Mouse (Mus musculus): ENCODE measurements around the gene Rpl23. TPM values are rescaled to one million over a fixed set of nuclear protein-coding genes. Genes with fewer than 3 reads are reported as not detected.

The Rpl23 gene
- polyA plus RNA-seq, 1 experiment from 2014 or later, result 585 TPM

DNA sequence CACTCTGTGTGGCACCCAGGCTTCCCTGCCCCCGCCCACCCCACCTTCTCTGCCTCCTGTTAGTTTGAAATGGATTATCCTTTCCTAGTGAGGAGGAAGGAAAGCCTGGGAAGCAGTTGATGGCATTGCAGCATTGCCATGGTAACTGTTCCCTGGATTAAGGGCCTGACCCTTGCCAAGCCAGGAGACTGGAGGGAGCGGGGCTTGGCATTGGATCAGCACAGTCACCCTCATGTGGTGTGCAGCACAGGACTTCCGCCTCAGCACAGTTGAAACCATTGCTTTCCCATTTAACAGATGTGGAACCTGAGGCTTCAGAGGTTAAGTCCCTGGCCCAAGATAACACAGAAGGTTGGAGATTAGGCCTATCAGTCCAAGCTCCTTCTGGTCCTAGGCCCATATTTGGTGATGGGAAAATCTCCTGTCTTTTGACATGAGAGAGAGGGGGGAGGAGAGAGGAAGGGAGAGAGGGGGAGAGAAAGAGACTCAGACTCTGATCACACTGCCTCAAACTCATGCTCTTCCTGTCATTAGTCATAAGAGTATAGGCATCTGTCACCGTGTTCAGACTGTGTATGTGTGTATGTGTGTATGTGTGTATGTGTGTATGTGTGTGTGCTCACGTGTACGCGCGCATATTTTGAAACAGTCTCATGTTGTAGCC lies 39.3 kb upstream of the Rpl23 start:
- Histone ChIP-seq H3K27ac (replicated peaks) (no peak overlapping the region), H3K27me3 (ENCODE audit: control insufficient read depth, insufficient read depth, low read length) (no peaks in the 10 kb centered on the region), H3K4me2 (replicated peaks; ENCODE audit: low read depth) (no peak overlapping the region), H3K9me3 (ENCODE audit: control insufficient read depth, low read length) (no peaks in the 10 kb centered on the region), H3K9ac (ENCODE audit: low read length) (no peak overlapping the region), H3K4me1 (replicated peaks; ENCODE audit: control insufficient read depth, insufficient read depth) (peaks cover 7% of the 10 kb centered on the region), H3K4me3 (ENCODE audit: low read depth, low read length) (no peak overlapping the region), H3K36me3 (ENCODE audit: control insufficient read depth, insufficient read depth, low read length) (peaks cover 14% of the 10 kb centered on the region)
- no peak for TF ChIP-seq EP300 (optimal IDR thresholded peaks at IDR 0.05)
- no peak for TF ChIP-seq CTCF (IDR thresholded peaks at IDR 0.05; ENCODE audit: low read depth)
- 88% methylated on average over 8 of the region's 8 CpGs for WGBS
- DNase-seq (ENCODE audit: low spot score), result no peak
- ATAC-seq (ENCODE audit: low FRiP score, low TSS enrichment), result no peak

DNA sequence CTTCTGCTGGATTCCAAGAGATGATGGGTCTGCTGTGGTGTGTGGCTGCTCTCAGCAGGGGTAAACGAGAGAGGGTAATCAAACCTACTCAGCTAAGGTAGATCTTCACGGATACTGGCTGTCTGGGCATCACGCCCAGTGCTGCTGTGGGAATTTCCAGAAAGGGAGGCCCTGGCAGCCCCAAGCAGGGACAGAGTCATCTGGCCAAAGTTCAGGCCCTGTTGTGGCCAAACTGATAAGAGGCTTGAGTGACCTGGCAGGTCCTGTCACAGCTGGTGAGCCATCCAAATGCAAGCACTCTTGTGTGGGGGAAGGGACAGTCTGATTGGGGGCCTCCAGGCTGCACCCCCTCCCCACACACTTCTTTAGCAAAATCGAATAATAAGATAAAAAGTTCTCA lies 38.6 kb upstream of the Rpl23 start:
- 40% methylated on average over 4 of the region's 4 CpGs for WGBS

DNA sequence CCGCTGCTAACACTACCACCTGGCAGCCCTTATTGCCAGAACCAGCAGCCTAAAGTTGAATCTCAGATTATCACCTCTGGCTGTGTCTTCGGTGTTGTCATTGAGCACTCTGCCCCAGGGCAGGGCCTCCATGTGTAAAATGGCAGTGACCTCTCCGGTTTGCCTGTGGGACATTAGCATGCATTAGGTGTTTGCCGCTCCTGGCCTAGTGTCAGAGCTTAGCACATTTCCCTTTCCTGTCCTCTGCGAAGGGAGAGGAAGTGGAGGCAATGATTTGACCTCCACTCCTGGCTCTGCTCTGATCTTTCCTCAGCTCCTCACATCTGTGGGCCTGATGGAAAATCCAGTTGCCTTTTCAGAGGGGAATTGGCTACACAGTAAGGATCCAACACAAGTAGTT lies 37.7 kb upstream of the Rpl23 start:
- Histone ChIP-seq H3K9ac (ENCODE audit: low read length) (no peak overlapping the region), H3K4me1 (replicated peaks; ENCODE audit: control insufficient read depth, insufficient read depth) (peaks cover 9% of the 10 kb centered on the region), H3K36me3 (ENCODE audit: control insufficient read depth, insufficient read depth, low read length) (peaks cover 7% of the 10 kb centered on the region), H3K4me2 (replicated peaks; ENCODE audit: low read depth) (no peak overlapping the region), H3K27ac (replicated peaks) (no peak overlapping the region), H3K27me3 (ENCODE audit: control insufficient read depth, insufficient read depth, low read length) (no peaks in the 10 kb centered on the region), H3K4me3 (ENCODE audit: low read depth, low read length) (no peak overlapping the region), H3K9me3 (ENCODE audit: control insufficient read depth, low read length) (no peaks in the 10 kb centered on the region)
- ATAC-seq (ENCODE audit: low FRiP score, low TSS enrichment) (no peak), DNase-seq (ENCODE audit: low spot score) (no peak)
- TF ChIP-seq CTCF (IDR thresholded peaks at IDR 0.05; ENCODE audit: low read depth) (no peak), EP300 (optimal IDR thresholded peaks at IDR 0.05) (no peak)
- WGBS, result 89% methylated on average over 5 of the region's 5 CpGs

More for the DNA sequence above, 38.6 kb upstream of the Rpl23 start:
- Histone ChIP-seq H3K9ac (ENCODE audit: low read length) (no peak overlapping the region), H3K9me3 (ENCODE audit: control insufficient read depth, low read length) (no peaks in the 10 kb centered on the region), H3K36me3 (ENCODE audit: control insufficient read depth, insufficient read depth, low read length) (peaks cover 13% of the 10 kb centered on the region), H3K4me2 (replicated peaks; ENCODE audit: low read depth) (no peak overlapping the region), H3K27me3 (ENCODE audit: control insufficient read depth, insufficient read depth, low read length) (no peaks in the 10 kb centered on the region), H3K4me1 (replicated peaks; ENCODE audit: control insufficient read depth, insufficient read depth) (peaks cover 9% of the 10 kb centered on the region), H3K27ac (replicated peaks) (no peak overlapping the region), H3K4me3 (ENCODE audit: low read depth, low read length) (no peak overlapping the region)
- TF ChIP-seq EP300 (optimal IDR thresholded peaks at IDR 0.05) (no peak), CTCF (IDR thresholded peaks at IDR 0.05; ENCODE audit: low read depth) (no peak)
- ATAC-seq (ENCODE audit: low FRiP score, low TSS enrichment) (peak; percentile 60), DNase-seq (ENCODE audit: low spot score) (peak; percentile 80)

DNA sequence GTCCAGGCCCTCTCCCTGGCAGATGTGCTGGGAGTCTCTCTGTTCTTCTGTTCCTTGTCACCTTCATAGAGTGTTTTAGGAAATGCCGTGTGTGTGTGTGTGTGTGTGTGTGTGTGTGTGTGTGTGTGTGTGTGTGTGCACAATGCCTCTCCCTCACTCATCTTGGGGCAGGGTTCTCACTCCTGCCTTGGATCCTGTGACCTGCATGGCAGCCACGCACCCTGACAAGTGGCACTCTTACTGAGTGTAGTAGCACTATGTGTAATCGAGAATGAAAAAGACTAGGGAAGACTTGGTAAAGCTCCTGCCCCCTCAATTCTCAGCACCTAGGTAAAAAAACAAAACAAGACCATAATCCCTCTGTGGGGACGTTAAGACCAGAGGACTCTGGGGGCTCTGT lies 36.9 kb upstream of the Rpl23 start:
- DNase-seq (ENCODE audit: low spot score), result no peak
- Histone ChIP-seq H3K9me3 (ENCODE audit: control insufficient read depth, low read length) (no peaks in the 10 kb centered on the region), H3K27me3 (ENCODE audit: control insufficient read depth, insufficient read depth, low read length) (no peaks in the 10 kb centered on the region), H3K36me3 (ENCODE audit: control insufficient read depth, insufficient read depth, low read length) (peaks cover 6% of the 10 kb centered on the region; the same call in 1 of the 2 replicates), H3K27ac (replicated peaks) (peak overlapping the region; percentile 70), H3K4me2 (replicated peaks; ENCODE audit: low read depth) (no peak overlapping the region), H3K9ac (ENCODE audit: low read length) (no peak overlapping the region), H3K4me3 (ENCODE audit: low read depth, low read length) (no peak overlapping the region), H3K4me1 (replicated peaks; ENCODE audit: control insufficient read depth, insufficient read depth) (peaks cover 9% of the 10 kb centered on the region)
- TF ChIP-seq EP300 (optimal IDR thresholded peaks at IDR 0.05) (no peak), CTCF (IDR thresholded peaks at IDR 0.05; ENCODE audit: low read depth) (no peak)
- WGBS, result 56% methylated on average over 4 of the region's 4 CpGs
- no peak for ATAC-seq (ENCODE audit: low FRiP score, low TSS enrichment)

DNA sequence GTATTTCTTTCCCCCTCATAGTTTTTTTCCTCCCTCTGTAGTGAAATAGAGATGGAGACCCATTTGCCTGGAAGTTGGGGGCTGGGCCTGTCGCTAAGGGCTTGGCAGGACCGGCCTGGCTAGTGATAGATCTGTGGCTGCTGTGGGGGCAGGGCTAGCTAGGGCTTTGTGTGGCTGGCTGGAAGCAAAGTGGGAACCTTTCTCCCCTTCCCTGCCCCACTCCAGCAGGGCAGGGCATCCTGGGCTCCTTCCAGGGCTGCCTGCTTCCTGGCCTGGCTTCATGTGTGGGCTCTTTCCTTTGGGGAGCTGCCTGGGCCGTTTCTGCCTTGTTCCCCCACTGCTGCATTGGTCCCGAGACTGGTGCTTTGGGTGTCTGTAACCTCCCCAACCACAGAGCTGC lies 36.3 kb upstream of the Rpl23 start:
- WGBS, result 12% methylated on average over 4 of the region's 4 CpGs
- H3K27me3 ChIP-seq (ENCODE audit: control insufficient read depth, insufficient read depth, low read length), result no peaks in the 10 kb centered on the region
- peaks cover 9% of the 10 kb centered on the region for H3K4me1 ChIP-seq (replicated peaks; ENCODE audit: control insufficient read depth, insufficient read depth)
- H3K36me3 ChIP-seq (ENCODE audit: control insufficient read depth, insufficient read depth, low read length), result peaks cover 6% of the 10 kb centered on the region; the same call in 1 of the 2 replicates
- DNase-seq (ENCODE audit: low spot score) (peak; percentile 77), ATAC-seq (ENCODE audit: low FRiP score, low TSS enrichment) (peak; percentile 41; the same call in 1 of the 2 replicates)
- no peak overlapping the region for H3K4me3 ChIP-seq (ENCODE audit: low read depth, low read length)
- H3K9me3 ChIP-seq (ENCODE audit: control insufficient read depth, low read length), result no peaks in the 10 kb centered on the region
- no peak overlapping the region for H3K4me2 ChIP-seq (replicated peaks; ENCODE audit: low read depth)
- peak overlapping the region; percentile 70 for H3K27ac ChIP-seq (replicated peaks)
- no peak for TF ChIP-seq CTCF (IDR thresholded peaks at IDR 0.05; ENCODE audit: low read depth)
- no peak for TF ChIP-seq EP300 (optimal IDR thresholded peaks at IDR 0.05)
- no peak overlapping the region for H3K9ac ChIP-seq (ENCODE audit: low read length)

DNA sequence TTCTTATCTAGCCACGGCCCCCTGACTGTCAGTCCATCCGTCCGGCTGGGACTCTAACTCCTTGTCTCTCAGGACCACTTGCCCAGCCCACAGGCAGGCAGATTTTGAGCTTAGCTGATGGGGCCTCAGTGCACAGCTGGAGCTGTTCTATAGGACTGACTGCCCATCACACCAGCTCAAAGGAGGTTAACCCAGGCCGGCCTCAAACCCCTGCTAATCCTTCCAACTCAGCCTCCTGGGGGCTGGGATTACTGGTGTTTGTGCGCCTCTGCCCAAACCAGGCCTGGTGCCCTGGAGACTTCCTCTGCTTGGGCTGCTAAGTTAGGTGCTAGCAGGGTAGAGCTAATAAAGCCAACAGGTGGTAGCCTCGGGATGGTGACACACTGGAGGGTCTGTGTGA lies 35.8 kb upstream of the Rpl23 start:
- no peak for ATAC-seq (ENCODE audit: low FRiP score, low TSS enrichment)
- no peaks in the 10 kb centered on the region for H3K9me3 ChIP-seq (ENCODE audit: control insufficient read depth, low read length)
- H3K4me1 ChIP-seq (replicated peaks; ENCODE audit: control insufficient read depth, insufficient read depth), result peaks cover 9% of the 10 kb centered on the region
- H3K27me3 ChIP-seq (ENCODE audit: control insufficient read depth, insufficient read depth, low read length), result no peaks in the 10 kb centered on the region
- H3K4me3 ChIP-seq (ENCODE audit: low read depth, low read length), result no peak overlapping the region
- WGBS, result 57% methylated on average over 6 of the region's 6 CpGs
- peaks cover 6% of the 10 kb centered on the region; the same call in 1 of the 2 replicates for H3K36me3 ChIP-seq (ENCODE audit: control insufficient read depth, insufficient read depth, low read length)
- H3K4me2 ChIP-seq (replicated peaks; ENCODE audit: low read depth), result no peak overlapping the region
- H3K9ac ChIP-seq (ENCODE audit: low read length), result no peak overlapping the region
- peak overlapping the region; percentile 56 for H3K27ac ChIP-seq (replicated peaks)
- no peak for TF ChIP-seq EP300 (optimal IDR thresholded peaks at IDR 0.05)
- no peak for TF ChIP-seq CTCF (IDR thresholded peaks at IDR 0.05; ENCODE audit: low read depth)
- no peak for DNase-seq (ENCODE audit: low spot score)
